Mouse (Mus musculus) midbrain, postnatal 0 days (tissue): ENCODE measurements around the gene Srd5a1. TPM values are rescaled to one million over a fixed set of nuclear protein-coding genes. Genes with fewer than 3 reads are reported as not detected.

ENCODE experiments used
- ATAC-seq: fragments of 200-750 bp; cut with Nextera tagmentation; 2 replicates; pipeline ENCODE4 v1.8.0; 2017; ENCODE audit warnings: moderate number of reproducible peaks, mild to moderate bottlenecking, moderate TSS enrichment, moderate library complexity; ENCODE audit not compliant: low FRiP score
- DNase-seq: peaks from one replicate; pipeline ENCODE4 v3.0.0-alpha.2; 2015; ENCODE audit warnings: low spot score
- H3K27ac ChIP-seq: fragments of 300-500 bp; sonication (generic); 2 replicates; pipeline ENCODE4 v1.5.1; 2014; ENCODE audit warnings: low read depth, mild to moderate bottlenecking, low read length, mixed read lengths
- H3K27me3 ChIP-seq: fragments of 300-500 bp; sonication (generic); 2 replicates; pipeline ENCODE4 v1.6.1; 2014; ENCODE audit warnings: low read length, control low read depth, mixed read lengths; ENCODE audit not compliant: insufficient read depth
- H3K36me3 ChIP-seq: fragments of 300-500 bp; sonication (generic); 2 replicates; pipeline ENCODE4 v1.6.1; 2014; ENCODE audit warnings: low read length, control low read depth, mixed read lengths; ENCODE audit not compliant: insufficient read depth
- H3K4me1 ChIP-seq: fragments of 300-500 bp; sonication (generic); 2 replicates; pipeline ENCODE4 v1.6.1; 2014; ENCODE audit warnings: mild to moderate bottlenecking, control low read depth, antibody characterized with exemption, low read length, mixed read lengths; ENCODE audit not compliant: insufficient read depth
- H3K4me2 ChIP-seq: fragments of 300-500 bp; sonication (generic); 2 replicates; pipeline ENCODE4 v1.6.1; 2014; ENCODE audit warnings: low read depth, mild to moderate bottlenecking, low read length, mixed read lengths; ENCODE audit not compliant: poor library complexity, severe bottlenecking
- H3K4me3 ChIP-seq: fragments of 300-500 bp; sonication (generic); 2 replicates; pipeline ENCODE4 v1.5.1; 2014; ENCODE audit warnings: low read depth, mild to moderate bottlenecking, low read length, moderate library complexity
- H3K9ac ChIP-seq: fragments of 300-500 bp; sonication (generic); replicated peaks from 2 replicates; pipeline ENCODE4 v1.6.1; 2014; ENCODE audit warnings: mild to moderate bottlenecking, low read length, moderate library complexity, mixed read lengths; ENCODE audit not compliant: poor library complexity, severe bottlenecking
- H3K9me3 ChIP-seq: fragments of 300-500 bp; sonication (generic); 2 replicates; pipeline ENCODE4 v1.6.1; 2016; ENCODE audit warnings: low read length, control low read depth
- CTCF ChIP-seq: IDR thresholded peaks from 2 replicates; pipeline ENCODE4 v1.5.1; 2016; ENCODE audit warnings: antibody characterized with exemption, mild to moderate bottlenecking
- WGBS: fragments of 180-500 bp; shearing (Covaris S2); extraction: QIAGEN DNeasy Blood & Tissue Kit; methylation state at CpG from one replicate; pipeline ENCODE4 v1.1.7; 2014; 5-methylcytosine and 5-hydroxymethylcytosine counted together
- polyA plus RNA-seq: library from polyadenylated mRNA; unstranded; fragments of >200 nt; fragmentation: Nextera tagmentation; extraction: Ambion mirVana; gene quantifications from 2 replicates; pipeline ENCODE4 v1.2.1, GENCODE M21; 2015
- total RNA-seq: library from RNA; depleted of rRNA; stranded (reverse); fragments of >200 nt; gene quantifications from 2 replicates; pipeline ENCODE4 v1.2.3, GENCODE M21; 2014

Srd5a1 gene
- total and polyA plus RNA-seq, 2 experiments from 2014 or later: 22.9 to 36.3 TPM

GRCm38 (mm10) chr13:69643937-69644336, 32.7 kb upstream of the Srd5a1 start:
- Histone ChIP-seq H3K4me2 (no peak overlapping the region), H3K36me3 (peaks cover 10% of the 10 kb centered on the region), H3K9ac (no peak overlapping the region), H3K9me3 (no peaks in the 10 kb centered on the region), H3K27ac (no peak overlapping the region), H3K4me1 (no peaks in the 10 kb centered on the region), H3K4me3 (no peak overlapping the region), H3K27me3 (no peaks in the 10 kb centered on the region)
- 90% methylated on average over 2 of the region's 2 CpGs for WGBS
- DNase-seq: no peak
- ATAC-seq: no peak
- no peak for TF ChIP-seq CTCF

- no peak for ATAC-seq
Observed at GRCm38 (mm10) chr13:69642656-69643216, 31.5 kb upstream of the Srd5a1 start.

GRCm38 (mm10) chr13:69641017-69641416, 29.8 kb upstream of the Srd5a1 start:
- no peak for ATAC-seq
- no peak overlapping the region for H3K9ac ChIP-seq
- no peak for TF ChIP-seq CTCF
- no peak overlapping the region for H3K4me2 ChIP-seq
- H3K27me3 ChIP-seq: no peaks in the 10 kb centered on the region
- H3K27ac ChIP-seq: no peak overlapping the region
- DNase-seq: no peak
- 91% methylated on average over 3 of the region's 3 CpGs for WGBS
- peaks cover 25% of the 10 kb centered on the region for H3K36me3 ChIP-seq
- no peaks in the 10 kb centered on the region for H3K9me3 ChIP-seq
- no peak overlapping the region for H3K4me3 ChIP-seq
- no peaks in the 10 kb centered on the region for H3K4me1 ChIP-seq

More at GRCm38 (mm10) chr13:69642656-69643216, 31.5 kb upstream of the Srd5a1 start:
- H3K4me3 ChIP-seq: no peak overlapping the region
- H3K27me3 ChIP-seq: no peaks in the 10 kb centered on the region
- no peaks in the 10 kb centered on the region for H3K9me3 ChIP-seq
- H3K4me2 ChIP-seq: no peak overlapping the region
- no peak for TF ChIP-seq CTCF
- 77% methylated on average over 5 of the region's 5 CpGs for WGBS
- no peaks in the 10 kb centered on the region for H3K4me1 ChIP-seq
- H3K36me3 ChIP-seq: peaks cover 13% of the 10 kb centered on the region
- no peak overlapping the region for H3K9ac ChIP-seq
- H3K27ac ChIP-seq: no peak overlapping the region
- DNase-seq: no peak

- H3K36me3 ChIP-seq: peaks cover 28% of the 10 kb centered on the region
- H3K4me2 ChIP-seq: no peak overlapping the region
- no peak for TF ChIP-seq CTCF
- ATAC-seq: no peak
- no peak for DNase-seq
- H3K27me3 ChIP-seq: no peaks in the 10 kb centered on the region
- WGBS: 79% methylated on average over 4 of the region's 4 CpGs
- H3K4me3 ChIP-seq: no peak overlapping the region
- H3K9ac ChIP-seq: no peak overlapping the region
- no peak overlapping the region for H3K27ac ChIP-seq
- H3K9me3 ChIP-seq: no peaks in the 10 kb centered on the region
- H3K4me1 ChIP-seq: no peaks in the 10 kb centered on the region
Observed at GRCm38 (mm10) chr13:69640541-69640940, 29.3 kb upstream of the Srd5a1 start.

GRCm38 (mm10) chr13:69640126-69640525, 28.9 kb upstream of the Srd5a1 start:
- H3K27me3 ChIP-seq: no peaks in the 10 kb centered on the region
- 97% methylated on average over 4 of the region's 4 CpGs for WGBS
- H3K4me2 ChIP-seq: no peak overlapping the region
- no peak overlapping the region for H3K9ac ChIP-seq
- H3K4me3 ChIP-seq: no peak overlapping the region
- H3K9me3 ChIP-seq: no peaks in the 10 kb centered on the region
- TF ChIP-seq CTCF: no peak
- no peaks in the 10 kb centered on the region for H3K4me1 ChIP-seq
- H3K36me3 ChIP-seq: peaks cover 32% of the 10 kb centered on the region
- DNase-seq: no peak
- no peak for ATAC-seq
- no peak overlapping the region for H3K27ac ChIP-seq

GRCm38 (mm10) chr13:69639251-69639650, 28.0 kb upstream of the Srd5a1 start:
- DNase-seq: no peak
- WGBS: 89% methylated on average over 5 of the region's 5 CpGs
- H3K36me3 ChIP-seq: peaks cover 41% of the 10 kb centered on the region
- no peak overlapping the region for H3K27ac ChIP-seq
- no peaks in the 10 kb centered on the region for H3K9me3 ChIP-seq
- H3K9ac ChIP-seq: no peak overlapping the region
- no peak for ATAC-seq
- no peak overlapping the region for H3K4me3 ChIP-seq
- no peak for TF ChIP-seq CTCF
- H3K27me3 ChIP-seq: no peaks in the 10 kb centered on the region
- no peak overlapping the region for H3K4me2 ChIP-seq
- H3K4me1 ChIP-seq: no peaks in the 10 kb centered on the region
